Mouse (Mus musculus) limb, embryonic 13.5 days (tissue): ENCODE measurements around the gene Ablim1. TPM values are rescaled to one million over a fixed set of nuclear protein-coding genes. Genes with fewer than 3 reads are reported as not detected.
A peak's percentile ranks its signal among the peaks of the same experiment; 100 is the strongest.

Experiments used
- ATAC-seq: fragments of 200-750 bp; cut with Nextera tagmentation; 2 replicates; pipeline ENCODE4 v1.8.0; 2017; ENCODE audit warnings: low read depth, moderate number of reproducible peaks, moderate TSS enrichment; ENCODE audit not compliant: low FRiP score
- H3K27ac ChIP-seq: fragments of 300-500 bp; sonication (generic); 2 replicates; pipeline ENCODE4 v1.5.1; 2015; ENCODE audit warnings: inconsistent platforms, mild to moderate bottlenecking, moderate library complexity
- H3K27me3 ChIP-seq: fragments of 300-500 bp; sonication (generic); 2 replicates; pipeline ENCODE4 v1.6.1; 2015; ENCODE audit warnings: mild to moderate bottlenecking, inconsistent platforms
- H3K36me3 ChIP-seq: fragments of 300-500 bp; sonication (generic); 2 replicates; pipeline ENCODE4 v1.6.1; 2015; ENCODE audit warnings: inconsistent platforms, mild to moderate bottlenecking, moderate library complexity
- H3K4me1 ChIP-seq: fragments of 300-500 bp; sonication (generic); 2 replicates; pipeline ENCODE4 v1.6.1; 2015; ENCODE audit warnings: inconsistent platforms
- H3K4me2 ChIP-seq: fragments of 300-500 bp; sonication (generic); replicated peaks from 2 replicates; pipeline ENCODE4 v1.6.1; 2015; ENCODE audit warnings: inconsistent platforms, mild to moderate bottlenecking, moderate library complexity
- H3K4me3 ChIP-seq: fragments of 300-500 bp; sonication (generic); 2 replicates; pipeline ENCODE4 v1.5.1; 2015; ENCODE audit warnings: moderate library complexity, mild to moderate bottlenecking, inconsistent platforms
- H3K9ac ChIP-seq: fragments of 300-500 bp; sonication (generic); 2 replicates; pipeline ENCODE4 v1.6.1; 2015; ENCODE audit warnings: mild to moderate bottlenecking, inconsistent platforms
- H3K9me3 ChIP-seq: fragments of 300-500 bp; sonication (generic); 2 replicates; pipeline ENCODE4 v1.6.1; 2016; ENCODE audit warnings: inconsistent platforms
- WGBS: fragments of 180-500 bp; shearing (Covaris S2); methylation state at CpG from one replicate; pipeline ENCODE4 v1.1.7; 2015; 5-methylcytosine and 5-hydroxymethylcytosine counted together
- polyA plus RNA-seq: library from polyadenylated mRNA; unstranded; fragments of >200 nt; fragmentation: Nextera tagmentation; extraction: Ambion mirVana; gene quantifications from 2 replicates; pipeline ENCODE4 v1.2.1, GENCODE M21; 2015

The Ablim1 gene
- polyA plus RNA-seq, 1 experiment from 2014 or later: 34.0 TPM

GRCm38 (mm10) chr19:57316597-57316996 is 1.9 kb upstream of the Ablim1 start:
- Histone ChIP-seq H3K9me3 (peaks cover 3% of the 10 kb centered on the region; the same call in 1 of the 2 replicates), H3K4me2 (no peak overlapping the region), H3K36me3 (no peaks in the 10 kb centered on the region), H3K9ac (no peak overlapping the region), H3K27me3 (peaks cover 51% of the 10 kb centered on the region), H3K4me1 (peaks cover 16% of the 10 kb centered on the region), H3K4me3 (no peak overlapping the region), H3K27ac (no peak overlapping the region)
- WGBS: 89% methylated on average over 3 of the region's 3 CpGs
- no peak for ATAC-seq

GRCm38 (mm10) chr19:57315013-57315565 is 370 bp upstream of the Ablim1 start:
- no peak overlapping the region for H3K27ac ChIP-seq
- H3K4me3 ChIP-seq: peak overlapping the region; percentile 52
- H3K9ac ChIP-seq: peak overlapping the region; percentile 63
- H3K27me3 ChIP-seq: peaks cover 53% of the 10 kb centered on the region
- 46% methylated on average over 11 of the region's 11 CpGs for WGBS
- no peak for ATAC-seq
- H3K36me3 ChIP-seq: no peaks in the 10 kb centered on the region
- H3K9me3 ChIP-seq: peaks cover 3% of the 10 kb centered on the region; the same call in 1 of the 2 replicates
- H3K4me2 ChIP-seq: peak overlapping the region; percentile 98
- H3K4me1 ChIP-seq: peaks cover 16% of the 10 kb centered on the region

GRCm38 (mm10) chr19:57313891-57314345 is 801 bp downstream of the Ablim1 start:
- H3K9me3 ChIP-seq: no peaks in the 10 kb centered on the region
- peaks cover 56% of the 10 kb centered on the region for H3K27me3 ChIP-seq
- no peak for ATAC-seq
- WGBS: 69% methylated on average over 3 of the region's 3 CpGs
- H3K27ac ChIP-seq: no peak overlapping the region
- peak overlapping the region; percentile 98 for H3K4me2 ChIP-seq
- H3K36me3 ChIP-seq: no peaks in the 10 kb centered on the region
- peak overlapping the region; percentile 63; the same call in 1 of the 2 replicates for H3K9ac ChIP-seq
- peaks cover 16% of the 10 kb centered on the region for H3K4me1 ChIP-seq
- peak overlapping the region; percentile 52 for H3K4me3 ChIP-seq

- no peaks in the 10 kb centered on the region for H3K9me3 ChIP-seq
- H3K27me3 ChIP-seq: peaks cover 56% of the 10 kb centered on the region
- no peaks in the 10 kb centered on the region for H3K36me3 ChIP-seq
- WGBS: 63% methylated on average over 10 of the region's 10 CpGs
- no peak overlapping the region for H3K4me2 ChIP-seq
- H3K27ac ChIP-seq: no peak overlapping the region
- ATAC-seq: no peak
- no peak overlapping the region for H3K9ac ChIP-seq
- no peak overlapping the region for H3K4me3 ChIP-seq
- H3K4me1 ChIP-seq: peaks cover 16% of the 10 kb centered on the region
Measured at GRCm38 (mm10) chr19:57313226-57313625, 1.5 kb downstream of the Ablim1 start.

GRCm38 (mm10) chr19:57309980-57310379 is 4.7 kb downstream of the Ablim1 start:
- Histone ChIP-seq H3K27me3 (peaks cover 40% of the 10 kb centered on the region), H3K9me3 (no peaks in the 10 kb centered on the region), H3K36me3 (no peaks in the 10 kb centered on the region), H3K9ac (no peak overlapping the region), H3K27ac (no peak overlapping the region), H3K4me2 (no peak overlapping the region), H3K4me3 (no peak overlapping the region), H3K4me1 (peaks cover 13% of the 10 kb centered on the region)
- no peak for ATAC-seq
- WGBS: 63% methylated on average over 4 of the region's 4 CpGs

- Histone ChIP-seq H3K27ac (no peak overlapping the region), H3K36me3 (no peaks in the 10 kb centered on the region), H3K4me3 (no peak overlapping the region), H3K9ac (no peak overlapping the region), H3K9me3 (no peaks in the 10 kb centered on the region), H3K27me3 (peaks cover 11% of the 10 kb centered on the region; the same call in 1 of the 2 replicates), H3K4me2 (no peak overlapping the region), H3K4me1 (0 out of 2 replicates have a peak, but pooled peaks cover 7% of the 10 kb centered on the region)
- 38% methylated on average over 4 of the region's 4 CpGs for WGBS
- ATAC-seq: no peak
Measured at GRCm38 (mm10) chr19:57306601-57307000, 8.1 kb downstream of the Ablim1 start.

GRCm38 (mm10) chr19:57305972-57306371 is 8.7 kb downstream of the Ablim1 start:
- ATAC-seq: no peak
- 64% methylated on average over 8 of the region's 8 CpGs for WGBS
- H3K27ac ChIP-seq: peak overlapping the region; percentile 29; the same call in 1 of the 2 replicates

GRCm38 (mm10) chr19:57304666-57305065 is 10.1 kb downstream of the Ablim1 start:
- Histone ChIP-seq H3K4me2 (no peak overlapping the region), H3K27ac (no peak overlapping the region), H3K36me3 (no peaks in the 10 kb centered on the region), H3K4me1 (0 out of 2 replicates have a peak, but pooled peaks cover 7% of the 10 kb centered on the region), H3K4me3 (no peak overlapping the region), H3K27me3 (0 out of 2 replicates have a peak, but pooled peaks cover 6% of the 10 kb centered on the region), H3K9me3 (no peaks in the 10 kb centered on the region), H3K9ac (no peak overlapping the region)
- ATAC-seq: no peak
- 77% methylated on average over 2 of the region's 2 CpGs for WGBS

More at GRCm38 (mm10) chr19:57305972-57306371, 8.7 kb downstream of the Ablim1 start:
- Histone ChIP-seq H3K27me3 (peaks cover 10% of the 10 kb centered on the region; the same call in 1 of the 2 replicates), H3K4me1 (0 out of 2 replicates have a peak, but pooled peaks cover 7% of the 10 kb centered on the region), H3K9ac (no peak overlapping the region), H3K9me3 (no peaks in the 10 kb centered on the region), H3K4me2 (no peak overlapping the region), H3K36me3 (no peaks in the 10 kb centered on the region), H3K4me3 (no peak overlapping the region)

GRCm38 (mm10) chr19:57301961-57302395 is 12.7 kb downstream of the Ablim1 start:
- Histone ChIP-seq H3K9ac (no peak overlapping the region), H3K27ac (no peak overlapping the region), H3K9me3 (no peaks in the 10 kb centered on the region), H3K4me2 (no peak overlapping the region), H3K4me1 (0 out of 2 replicates have a peak, but pooled peaks cover 7% of the 10 kb centered on the region), H3K27me3 (0 out of 2 replicates have a peak, but pooled peaks cover 6% of the 10 kb centered on the region), H3K36me3 (no peaks in the 10 kb centered on the region), H3K4me3 (no peak overlapping the region)
- ATAC-seq: no peak
- WGBS: 44% methylated on average over 12 of the region's 12 CpGs

- 78% methylated on average over 5 of the region's 5 CpGs for WGBS
- no peak for ATAC-seq
- 0 out of 2 replicates have a peak, but pooled peaks cover 2% of the 10 kb centered on the region for H3K27me3 ChIP-seq
- no peak overlapping the region for H3K9ac ChIP-seq
- H3K4me3 ChIP-seq: no peak overlapping the region
- H3K9me3 ChIP-seq: no peaks in the 10 kb centered on the region
- H3K36me3 ChIP-seq: no peaks in the 10 kb centered on the region
- 0 out of 2 replicates have a peak, but pooled peaks cover 12% of the 10 kb centered on the region for H3K4me1 ChIP-seq
- no peak overlapping the region for H3K27ac ChIP-seq
- H3K4me2 ChIP-seq: no peak overlapping the region
Measured at GRCm38 (mm10) chr19:57298006-57298405, 16.7 kb downstream of the Ablim1 start.

GRCm38 (mm10) chr19:57297447-57297846 is 17.3 kb downstream of the Ablim1 start:
- Histone ChIP-seq H3K4me3 (no peak overlapping the region), H3K4me1 (0 out of 2 replicates have a peak, but pooled peaks cover 12% of the 10 kb centered on the region), H3K9me3 (no peaks in the 10 kb centered on the region), H3K9ac (no peak overlapping the region), H3K27me3 (0 out of 2 replicates have a peak, but pooled peaks cover 2% of the 10 kb centered on the region), H3K27ac (no peak overlapping the region), H3K4me2 (no peak overlapping the region), H3K36me3 (no peaks in the 10 kb centered on the region)
- no peak for ATAC-seq
- WGBS: 89% methylated on average over 9 of the region's 9 CpGs

GRCm38 (mm10) chr19:57296539-57296938 is 18.2 kb downstream of the Ablim1 start:
- Histone ChIP-seq H3K4me1 (0 out of 2 replicates have a peak, but pooled peaks cover 6% of the 10 kb centered on the region), H3K27me3 (no peaks in the 10 kb centered on the region), H3K9ac (no peak overlapping the region), H3K36me3 (no peaks in the 10 kb centered on the region), H3K4me3 (no peak overlapping the region), H3K4me2 (no peak overlapping the region), H3K9me3 (no peaks in the 10 kb centered on the region), H3K27ac (no peak overlapping the region)
- ATAC-seq: no peak
- 85% methylated on average over 5 of the region's 5 CpGs for WGBS
